Mouse (Mus musculus): Measurements from ENCODE around the gene Ifit3b.

DNA sequence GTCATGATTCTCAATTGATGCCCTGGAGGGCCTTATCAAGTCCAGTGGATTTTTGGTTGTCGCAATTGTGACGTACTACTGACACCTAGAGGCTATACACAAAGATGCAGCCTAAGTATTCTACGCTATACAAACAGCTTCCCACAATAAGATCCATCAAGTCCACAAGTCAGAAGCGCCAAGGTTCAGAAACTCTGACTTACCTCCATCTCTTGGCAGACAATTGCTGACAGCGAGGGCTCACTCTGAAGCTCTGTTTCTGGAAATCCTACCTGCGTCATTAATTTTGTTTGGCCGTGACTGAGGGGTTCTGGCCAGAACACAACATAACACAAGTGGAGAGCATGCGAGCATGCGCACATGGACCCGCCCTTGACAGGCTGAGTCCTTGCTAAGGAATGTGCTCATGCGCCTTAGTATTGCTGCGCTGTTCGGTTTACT, 54.3 kb downstream of the Ifit3b start:
- TF ChIP-seq CTCF (conservative IDR thresholded peaks at IDR 0.05; ENCODE audit: low read length) (peak; percentile 68), POU5F1 (IDR thresholded peaks at IDR 0.05; ENCODE audit: borderline replicate concordance, low read length) (no peak), NANOG (IDR thresholded peaks at IDR 0.05; ENCODE audit: borderline replicate concordance, low read length) (no peak)
